ENCODE assay signal across 8 mouse cellular contexts in the genomic region with DNA sequence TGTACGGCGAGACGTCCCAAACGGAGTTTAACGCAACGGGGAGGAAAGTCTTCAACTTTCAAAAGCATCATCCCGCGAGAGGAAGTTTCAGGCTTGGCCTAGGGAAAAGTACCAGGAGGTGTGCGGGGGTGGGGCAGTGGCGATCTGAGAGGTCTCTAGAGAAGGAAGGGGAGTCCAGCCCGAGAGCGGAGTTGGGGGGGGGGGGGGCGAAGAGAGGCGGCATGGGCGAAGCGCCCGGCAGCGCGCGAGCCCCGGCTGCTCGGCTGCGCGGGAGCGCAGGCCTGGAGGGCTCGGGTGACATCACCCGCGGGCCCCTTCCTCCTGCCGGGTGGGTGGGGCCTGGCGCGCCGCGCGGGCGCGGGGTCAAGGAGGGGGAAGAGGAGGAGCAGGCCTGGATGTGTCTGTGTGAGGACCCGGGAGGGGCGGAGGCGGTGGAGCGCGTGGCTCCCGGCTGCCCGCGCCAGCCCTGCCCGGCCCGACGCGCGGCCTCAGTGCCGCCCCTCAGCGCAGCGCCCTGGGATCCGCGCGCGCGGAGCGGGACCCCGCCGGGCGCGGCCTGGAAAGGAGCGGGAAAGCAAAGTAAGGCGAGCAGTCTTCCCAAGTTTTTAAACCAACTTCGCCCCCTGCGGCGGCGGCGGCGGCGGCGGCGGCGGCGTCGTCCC. TPM values are rescaled to one million over a fixed set of nuclear protein-coding genes. Genes with fewer than 3 reads are reported as not detected.
DNase-seq lines count a peak whose midpoint lies in the region.

TSS of gene Gli3 (plus strand) at position 406 of the 662 bp plus-strand sequence.

- intact Hi-C loops in heart, postnatal 36 days (cut with DNase I) = loop anchor here (5.0 kb wide), 1 partner anchor 294 kb away; no protein-coding TSS in a partner anchor

- peak; percentile 90 for DNase-seq in R1 (ENCODE audit: low read depth, low spot score)
- DNase-seq in cerebellum, adult 18-20 months = peak; percentile 14
- DNase-seq in forelimb bud, embryonic 11.5 days (ENCODE audit: low read depth, low spot score) = peak; percentile 91
- peak; percentile 63 to 73 for DNase-seq in heart, postnatal 36 days
- peak; percentile 53 to 64 for DNase-seq in layer of hippocampus, postnatal 10 days (ENCODE audit: low spot score in 2 of 2)
- DNase-seq in lung, postnatal 10 days = peak; percentile 89
- DNase-seq in retina, postnatal 7 days (ENCODE audit: low read depth, low spot score) = peak; percentile 43
- no peak for DNase-seq in spleen, postnatal 36 days (ENCODE audit: low spot score in 2 of 2)

RNA-seq across cellular contexts. Expression of gene Gli3, which starts in this region (rescaled TPM):
- total RNA-seq in heart, postnatal 36 days (2021) = 1 to 10 TPM; 1.9 to 2.1 TPM
- 10 to 100 TPM; 10.1 to 13.0 TPM for total RNA-seq in layer of hippocampus, postnatal 10 days (2021)

Comparison
In these comparisons a context has a peak if more than half of its experiments do, and no peak if none do; other contexts are left out.
1. DNase-seq: peak in R1 (single experiment), cerebellum, adult 18-20 months (2 of 2), forelimb bud, embryonic 11.5 days (single experiment), heart, postnatal 36 days (2 of 2), layer of hippocampus, postnatal 10 days (2 of 2), lung, postnatal 10 days (single experiment) and retina, postnatal 7 days (single experiment); none in spleen, postnatal 36 days (0 of 2).